Mouse (Mus musculus): ENCODE results near the gene Rpl38.
A peak's percentile ranks its signal among the peaks of the same experiment; 100 is the strongest.
"Not testable (repeated sequence)": the region's sequence is repeated elsewhere in the genome, so short reads cannot be mapped to it uniquely, and the experiment has no call there.

The Rpl38 gene

DNA sequence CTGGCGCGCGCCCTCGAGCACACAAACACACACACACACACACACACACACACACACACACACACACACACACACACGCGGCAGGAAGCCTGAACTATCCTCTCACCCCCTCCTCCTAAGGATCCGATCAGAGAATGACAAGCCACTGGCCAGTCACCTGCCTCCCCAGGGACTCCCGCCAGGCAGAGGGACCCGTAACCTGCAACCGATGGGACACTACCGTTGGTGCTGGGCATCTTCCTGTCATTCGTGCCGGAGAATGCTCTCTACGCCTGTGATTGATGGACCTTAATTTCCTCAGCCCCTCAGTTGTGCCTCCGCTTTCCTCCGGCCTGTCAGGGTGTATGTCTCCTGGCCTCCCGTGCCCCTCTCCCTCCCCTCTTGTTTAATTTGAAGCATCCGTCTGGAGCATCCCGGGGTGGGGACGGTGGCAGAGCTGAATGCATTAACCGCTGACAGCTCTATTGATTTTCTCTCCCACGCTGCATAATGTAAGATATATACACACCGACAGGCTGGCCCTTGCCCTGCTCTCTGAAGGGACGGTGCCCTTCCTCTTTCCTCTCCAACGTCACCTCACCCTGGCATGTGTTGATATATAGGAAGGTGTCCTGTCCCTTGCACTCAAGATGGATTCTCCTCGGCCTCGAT lies 11.2 kb upstream of the Rpl38 start:
- no peak for DNase-seq (ENCODE audit: low read depth, low spot score)

GRCm38 (mm10) chr11:114657737-114658136 lies 10.6 kb upstream of the Rpl38 start:
- DNase-seq (ENCODE audit: low read depth, low spot score), result peak; percentile 73

DNA sequence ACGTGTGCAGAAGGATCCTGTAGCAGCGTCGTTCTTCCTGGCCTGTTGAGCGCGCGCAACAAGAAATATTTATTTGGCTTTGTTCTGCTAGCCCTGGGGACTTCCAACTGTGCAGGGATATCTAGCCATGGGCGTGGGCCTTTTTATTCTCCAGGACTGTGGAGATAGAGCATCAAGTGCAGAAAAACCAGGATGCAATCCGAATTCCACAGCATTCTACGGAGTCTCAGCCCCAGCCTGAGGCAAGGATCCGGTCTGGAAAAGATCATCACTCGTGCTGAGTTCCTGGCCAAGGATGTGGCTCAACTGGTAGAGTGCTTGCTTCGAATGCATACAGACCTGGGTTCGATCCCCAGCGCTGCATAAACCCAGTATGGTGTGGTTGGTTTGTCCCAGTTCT lies 6.2 kb upstream of the Rpl38 start:
- DNase-seq (ENCODE audit: low read depth, low spot score), result no peak

GRCm38 (mm10) chr11:114662746-114663362 lies 5.5 kb upstream of the Rpl38 start:
- DNase-seq (ENCODE audit: low read depth, low spot score), result peak; percentile 71

- DNase-seq (ENCODE audit: low read depth, low spot score), result no peak
Observed at GRCm38 (mm10) chr11:114664164-114664563, 4.2 kb upstream of the Rpl38 start.

DNA sequence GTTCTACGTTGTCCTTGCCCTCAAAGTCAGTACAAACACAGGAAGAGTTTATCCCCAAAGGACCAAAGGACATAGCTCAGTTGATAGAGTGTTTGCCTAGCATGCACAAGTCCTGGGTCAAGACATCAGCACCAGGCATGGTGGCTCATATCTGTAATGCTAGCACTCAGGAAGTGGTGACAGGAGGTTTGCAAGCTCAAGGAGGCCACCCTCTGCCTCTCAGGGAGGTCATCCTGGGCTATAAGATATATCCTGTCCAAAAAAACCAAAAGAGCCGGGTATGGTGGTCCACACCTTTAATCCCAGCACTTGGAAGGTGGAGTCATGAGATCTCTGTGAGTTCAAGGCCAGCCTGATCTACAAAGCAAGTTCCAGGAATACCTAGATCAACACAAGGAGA lies 2.9 kb upstream of the Rpl38 start:
- no peak for DNase-seq (ENCODE audit: low read depth, low spot score)

DNA sequence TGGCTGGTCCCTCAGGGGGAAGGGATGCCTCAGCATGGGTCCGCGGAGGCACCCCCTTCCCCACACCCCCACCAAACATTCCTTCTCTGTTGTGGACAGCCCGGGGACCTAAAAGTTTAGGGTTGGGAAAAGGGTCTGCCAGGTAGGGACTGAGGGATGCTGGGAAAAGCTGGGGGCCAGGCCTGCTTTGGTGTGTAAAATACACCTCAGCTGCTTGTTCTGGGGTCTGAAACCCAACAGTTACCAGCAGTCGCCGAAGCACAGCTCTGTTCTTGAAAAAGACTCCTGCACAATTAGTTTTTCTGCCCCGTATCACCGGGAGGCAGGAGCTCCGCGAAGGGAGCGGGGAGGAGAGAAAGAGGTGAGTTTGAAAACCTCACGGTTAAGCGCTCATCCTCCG lies 1.5 kb upstream of the Rpl38 start:
- no peak for DNase-seq (ENCODE audit: low read depth, low spot score)

- peak; percentile 73 for DNase-seq (ENCODE audit: low read depth, low spot score)
Observed at GRCm38 (mm10) chr11:114667236-114667931, 940 bp upstream of the Rpl38 start.

DNA sequence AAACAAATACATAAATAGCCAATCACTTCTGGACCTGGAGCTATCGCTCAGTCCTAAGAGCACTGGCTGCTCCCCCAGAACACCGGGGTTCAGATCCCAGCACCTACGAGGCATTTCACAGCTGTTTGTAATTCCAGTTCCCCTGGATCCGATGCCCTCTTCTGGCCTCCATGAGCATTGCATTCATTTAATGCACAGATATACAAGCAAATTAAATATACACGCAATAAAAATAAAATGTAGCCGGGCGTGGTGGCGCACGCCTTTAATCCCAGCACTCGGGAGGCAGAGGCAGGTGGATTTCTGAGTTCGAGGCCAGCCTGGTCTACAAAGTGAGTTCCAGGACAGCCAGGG lies 415 bp upstream of the Rpl38 start:
- DNase-seq (ENCODE audit: low read depth, low spot score), result peak; percentile 76

DNA sequence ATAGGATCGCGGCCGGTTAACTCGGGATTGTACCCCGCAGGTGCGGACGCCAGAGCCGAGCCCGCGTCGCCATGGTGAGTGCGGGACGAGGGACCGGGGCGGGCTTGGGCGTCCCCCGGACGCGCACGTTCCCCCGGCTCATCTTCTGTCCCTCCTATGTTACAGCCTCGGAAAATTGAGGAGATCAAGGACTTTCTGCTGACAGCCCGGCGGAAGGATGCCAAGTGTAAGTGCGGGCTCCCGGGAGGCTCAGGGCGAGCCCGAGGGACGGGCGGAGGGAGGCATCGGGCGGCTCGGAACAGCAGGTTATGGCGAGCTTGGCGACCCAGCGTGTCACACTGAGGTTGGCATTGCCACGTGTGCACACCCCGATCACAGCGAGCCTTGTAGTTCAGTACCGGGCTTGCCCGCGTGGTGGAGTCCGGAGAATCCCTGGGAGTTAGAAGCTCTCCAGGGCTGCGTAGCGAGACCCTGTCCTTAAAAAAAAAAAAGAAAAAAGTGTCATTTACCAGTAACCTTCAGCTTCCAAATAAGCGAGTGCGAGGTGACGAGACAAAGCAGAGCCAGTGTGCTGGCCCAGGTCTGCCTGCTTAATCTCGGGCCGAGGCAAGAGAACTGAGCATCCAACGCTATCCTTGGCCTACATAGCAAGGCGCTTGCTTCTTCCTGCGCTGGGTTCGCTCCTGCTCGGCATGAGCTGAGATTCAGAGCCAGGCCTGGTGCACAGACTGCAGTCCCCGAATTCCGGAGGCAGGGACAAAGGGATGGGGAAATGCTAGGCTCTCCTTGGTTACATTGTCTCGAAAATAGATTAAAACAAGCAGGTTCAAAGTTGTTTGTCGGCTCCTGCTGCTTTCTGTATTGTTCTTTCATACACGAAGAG lies 658 bp downstream of the Rpl38 start:
- peak; percentile 83 for DNase-seq (ENCODE audit: low read depth, low spot score)

GRCm38 (mm10) chr11:114669651-114670168 lies 1.4 kb downstream of the Rpl38 start:
- no peak for DNase-seq (ENCODE audit: low read depth, low spot score)

GRCm38 (mm10) chr11:114671147-114671546 lies 2.8 kb downstream of the Rpl38 start:
- no peak for DNase-seq (ENCODE audit: low read depth, low spot score)

GRCm38 (mm10) chr11:114672794-114673718 lies 4.7 kb downstream of the Rpl38 start:
- DNase-seq (ENCODE audit: low read depth, low spot score), result peak; percentile 84

- DNase-seq (ENCODE audit: low read depth, low spot score), result no peak
Observed at GRCm38 (mm10) chr11:114673719-114674050, 5.4 kb downstream of the Rpl38 start.

- DNase-seq (ENCODE audit: low read depth, low spot score), result no peak
Observed at GRCm38 (mm10) chr11:114674180-114674579, 5.9 kb downstream of the Rpl38 start.

DNA sequence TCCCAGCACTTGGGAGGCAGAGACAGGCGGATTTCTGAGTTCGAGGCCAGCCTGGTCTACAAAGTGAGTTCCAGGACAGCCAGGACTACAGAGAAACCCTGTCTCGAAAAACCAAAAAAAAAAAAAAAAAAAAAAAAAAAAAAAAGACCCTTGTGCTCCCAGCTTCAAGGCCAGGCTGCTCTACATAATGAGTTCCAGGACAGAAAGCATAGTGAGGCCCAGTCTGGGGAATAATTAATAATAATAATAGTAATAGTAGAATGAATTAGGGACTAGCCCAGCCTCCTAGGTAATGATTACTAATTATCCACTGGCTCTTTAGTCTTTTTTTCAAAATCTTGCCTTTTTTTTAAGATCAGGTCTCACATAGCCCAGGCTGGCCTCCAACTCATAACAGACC lies 6.5 kb downstream of the Rpl38 start:
- not testable (repeated sequence) for DNase-seq (ENCODE audit: low read depth, low spot score)

DNA sequence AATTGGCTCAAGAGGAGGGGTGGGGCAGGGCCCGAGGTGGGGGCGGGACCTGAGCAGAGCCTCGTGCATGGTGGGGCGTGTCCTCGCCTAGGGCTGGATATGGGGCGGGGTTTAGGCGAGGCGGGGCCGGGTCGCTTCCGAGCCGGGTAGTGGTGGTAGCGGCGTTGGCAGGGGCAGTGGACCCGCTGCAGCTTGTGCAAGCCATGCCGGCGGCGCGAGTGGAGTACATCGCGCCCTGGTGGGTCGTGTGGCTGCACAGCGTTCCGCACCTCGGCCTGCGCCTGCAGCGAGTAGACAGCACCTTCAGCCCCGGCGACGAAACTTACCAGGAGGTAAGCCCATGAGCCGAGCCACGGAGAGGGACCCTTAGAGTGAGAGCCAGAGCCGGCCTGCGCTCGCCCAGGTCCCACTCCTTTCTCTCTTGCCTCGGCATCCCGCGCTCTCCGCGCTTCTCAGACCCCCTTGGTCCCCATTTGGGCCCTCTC lies 7.1 kb downstream of the Rpl38 start, which contains the start of gene Ttyh2:
Gene Ttyh2, plus strand, starts transcription at position 91 of the 485 bp plus-strand sequence.
- DNase-seq (ENCODE audit: low read depth, low spot score), result peak; percentile 93

GRCm38 (mm10) chr11:114675826-114676401 lies 7.6 kb downstream of the Rpl38 start:
- DNase-seq (ENCODE audit: low read depth, low spot score), result peak; percentile 46

GRCm38 (mm10) chr11:114676431-114676830 lies 8.1 kb downstream of the Rpl38 start:
- DNase-seq (ENCODE audit: low read depth, low spot score), result no peak

DNA sequence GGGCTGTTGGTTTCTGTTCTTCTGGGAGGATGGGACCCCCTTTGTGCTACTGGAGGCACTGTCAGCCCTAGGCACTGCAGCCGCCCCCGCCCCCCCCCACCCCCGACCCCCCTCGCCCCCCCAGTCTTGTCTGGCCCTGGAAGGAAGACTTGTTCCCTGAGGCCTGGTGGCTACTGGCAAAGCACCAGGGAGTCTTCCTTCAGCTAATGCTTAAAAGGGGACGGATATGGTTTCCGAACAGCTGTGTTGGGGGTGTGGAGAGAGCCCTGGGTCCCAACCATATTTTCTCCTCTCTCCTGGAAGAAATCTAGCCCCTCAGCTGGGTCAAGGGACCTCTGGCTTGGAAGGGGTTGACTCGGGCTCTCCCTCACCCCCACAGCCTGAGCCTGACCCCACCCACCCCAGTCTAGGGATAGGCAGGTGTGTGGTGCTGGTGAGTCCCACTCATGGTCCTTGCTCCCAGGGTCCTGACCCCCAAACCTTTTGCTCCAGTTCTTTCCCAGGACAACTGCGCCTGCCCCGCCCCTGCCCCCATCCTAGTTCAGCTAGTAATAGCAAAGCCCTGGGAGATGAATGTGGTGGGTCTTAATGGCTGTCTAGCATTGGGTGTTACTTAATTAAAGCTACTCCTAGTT lies 8.7 kb downstream of the Rpl38 start:
- DNase-seq (ENCODE audit: low read depth, low spot score), result no peak
